In the genomic region with DNA sequence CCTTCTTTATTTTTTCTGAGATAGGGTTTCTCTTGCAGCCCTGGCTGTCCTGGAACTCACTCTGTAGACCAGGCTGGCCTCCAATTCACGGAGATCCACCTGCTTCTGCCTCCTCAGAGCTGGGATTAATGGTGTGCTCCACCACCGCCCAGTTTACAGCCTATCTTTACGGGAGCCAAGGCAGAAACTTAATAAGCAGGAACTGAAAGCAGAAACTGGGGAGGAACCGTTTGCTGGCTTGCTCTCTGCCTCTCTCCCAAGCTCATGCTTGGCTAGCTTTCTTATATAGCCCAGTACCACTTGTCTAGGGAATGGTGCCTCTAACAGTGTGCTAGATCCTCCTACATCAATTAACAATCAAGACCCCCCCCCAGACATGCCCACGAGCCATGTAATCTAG, we compare ENCODE assay signal across 10 mouse cellular contexts. TPM values are rescaled to one million over a fixed set of nuclear protein-coding genes. Genes with fewer than 3 reads are reported as not detected.
DNase-seq lines count a peak whose midpoint lies in the region; ATAC-seq lines count a peak whose summit lies in the region.
"Had no signal": no experiment of that assay in that cellular context is flagged by ENCODE, and none has a peak within 500 bp of the region (broad histone marks: within the 10 kb centered on the region; RNA-seq: fewer than 3 reads in every experiment).

No protein-coding gene starts in this region.

- H3K4me2 ChIP-seq in kidney, embryonic 16.5 days (replicated peaks; ENCODE audit: low read depth, low read length), result no peak overlapping the region; the same call in 1 of the 2 replicates
- peak overlapping the region; percentile 37 for H3K4me2 ChIP-seq in embryonic facial prominence, embryonic 15.5 days (replicated peaks)
- H3K4me2 ChIP-seq in intestine, embryonic 16.5 days (ENCODE audit: low read depth, low read length), result peak overlapping the region; percentile 44; the same call in 1 of the 2 replicates
- peak overlapping the region; percentile 46 for H3K4me2 ChIP-seq in midbrain, embryonic 16.5 days (ENCODE audit: low read length)

- 0 out of 2 replicates have a peak, but pooled peaks cover 4% of the 10 kb centered on the region for H3K4me1 ChIP-seq in kidney, embryonic 16.5 days (ENCODE audit: insufficient read depth, low read length)
- 0 out of 2 replicates have a peak, but pooled peaks cover 8% of the 10 kb centered on the region for H3K4me1 ChIP-seq in embryonic facial prominence, embryonic 15.5 days
- 0 out of 2 replicates have a peak, but pooled peaks cover 7% of the 10 kb centered on the region for H3K4me1 ChIP-seq in intestine, embryonic 16.5 days (ENCODE audit: control insufficient read depth, insufficient read depth, low read length)
- peaks cover 3% of the 10 kb centered on the region; the same call in 1 of the 2 replicates for H3K4me1 ChIP-seq in midbrain, embryonic 16.5 days (ENCODE audit: control insufficient read depth, insufficient read depth, low read length)

- WGBS in kidney, embryonic 16.5 days, result 40% methylated on average over 5 of the region's 5 CpGs
- 42% methylated on average over 5 of the region's 5 CpGs for WGBS in embryonic facial prominence, embryonic 15.5 days
- 49% methylated on average over 5 of the region's 5 CpGs for WGBS in intestine, embryonic 16.5 days
- WGBS in midbrain, embryonic 16.5 days, result 54% methylated on average over 5 of the region's 5 CpGs

- no peak for DNase-seq in kidney, postnatal 4 days
- DNase-seq in cerebellum, postnatal 10 days, result no peak
- no peak for DNase-seq in frontal cortex, postnatal 10 days (ENCODE audit: low spot score in 2 of 2)
- DNase-seq: gastrocnemius, postnatal 14 days; lung, postnatal 36 days had no signal

- H3K27ac ChIP-seq in kidney, embryonic 16.5 days (ENCODE audit: low read length), result no peak overlapping the region
- no peak overlapping the region for H3K27ac ChIP-seq in embryonic facial prominence, embryonic 15.5 days (replicated peaks)
- no peak overlapping the region for H3K27ac ChIP-seq in intestine, embryonic 16.5 days (ENCODE audit: low read length)
- H3K27ac ChIP-seq in midbrain, embryonic 16.5 days (ENCODE audit: low read length), result no peak overlapping the region

- H3K27me3 ChIP-seq in kidney, embryonic 16.5 days (ENCODE audit: insufficient read depth, low read length), result no peaks in the 10 kb centered on the region
- H3K27me3 ChIP-seq in embryonic facial prominence, embryonic 15.5 days, result no peaks in the 10 kb centered on the region
- no peaks in the 10 kb centered on the region for H3K27me3 ChIP-seq in intestine, embryonic 16.5 days (replicated peaks; ENCODE audit: control insufficient read depth, insufficient read depth, low read length)
- H3K27me3 ChIP-seq in midbrain, embryonic 16.5 days (ENCODE audit: control insufficient read depth, insufficient read depth, low read depth, low read length), result no peaks in the 10 kb centered on the region

- H3K36me3 ChIP-seq in kidney, embryonic 16.5 days (ENCODE audit: insufficient read depth, low read length), result no peaks in the 10 kb centered on the region
- 0 out of 2 replicates have a peak, but pooled peaks cover 5% of the 10 kb centered on the region for H3K36me3 ChIP-seq in embryonic facial prominence, embryonic 15.5 days
- H3K36me3 ChIP-seq in intestine, embryonic 16.5 days (ENCODE audit: control insufficient read depth, insufficient read depth, low read length), result no peaks in the 10 kb centered on the region
- no peaks in the 10 kb centered on the region for H3K36me3 ChIP-seq in midbrain, embryonic 16.5 days (ENCODE audit: control insufficient read depth, insufficient read depth, low read length)

- no peaks in the 10 kb centered on the region for H3K9me3 ChIP-seq in kidney, embryonic 16.5 days (ENCODE audit: low read length)
- no peaks in the 10 kb centered on the region for H3K9me3 ChIP-seq in embryonic facial prominence, embryonic 15.5 days (replicated peaks)
- H3K9me3 ChIP-seq in intestine, embryonic 16.5 days (ENCODE audit: control insufficient read depth, low read length), result no peaks in the 10 kb centered on the region
- no peaks in the 10 kb centered on the region for H3K9me3 ChIP-seq in midbrain, embryonic 16.5 days (replicated peaks; ENCODE audit: control insufficient read depth, low read length, poor library complexity, severe bottlenecking)

- H3K9ac ChIP-seq in kidney, embryonic 16.5 days (replicated peaks; ENCODE audit: low read length), result no peak overlapping the region; the same call in 1 of the 2 replicates
- H3K9ac ChIP-seq in embryonic facial prominence, embryonic 15.5 days, result no peak overlapping the region
- peak overlapping the region; percentile 54; the same call in 1 of the 2 replicates for H3K9ac ChIP-seq in intestine, embryonic 16.5 days (ENCODE audit: low read depth, low read length)
- no peak overlapping the region for H3K9ac ChIP-seq in midbrain, embryonic 16.5 days (ENCODE audit: low read depth, low read length)

- peak overlapping the region; percentile 24; the same call in 1 of the 2 replicates for H3K4me3 ChIP-seq in kidney, embryonic 16.5 days (ENCODE audit: low read length)
- H3K4me3 ChIP-seq in embryonic facial prominence, embryonic 15.5 days (replicated peaks), result no peak overlapping the region
- H3K4me3 ChIP-seq in intestine, embryonic 16.5 days (ENCODE audit: low read length), result no peak overlapping the region; the same call in 1 of the 2 replicates
- no peak overlapping the region for H3K4me3 ChIP-seq in midbrain, embryonic 16.5 days (ENCODE audit: low read depth, low read length)

- ATAC-seq in kidney, embryonic 16.5 days (ENCODE audit: low FRiP score, low TSS enrichment), result no peak
- no peak for ATAC-seq in embryonic facial prominence, embryonic 15.5 days (ENCODE audit: insufficient number of reproducible peaks, low FRiP score, low TSS enrichment, low read depth)
- ATAC-seq in intestine, embryonic 16.5 days, result no peak
- no peak for ATAC-seq in midbrain, embryonic 16.5 days
- ATAC-seq in erythroid progenitor cell, adult 5-6 weeks (replicated peaks; ENCODE audit: low FRiP score, poor library complexity, severe bottlenecking), result no peak

RNA-seq across cellular contexts. Expression of a gene that starts 6.6 kb away (rescaled TPM):
- polyA plus RNA-seq in kidney, embryonic 16.5 days (2015; fragmentation: Nextera tagmentation; extraction: Ambion mirVana), result 13.5 and 15.9 TPM in 2 replicates
- polyA plus RNA-seq in embryonic facial prominence, embryonic 15.5 days (2015; fragmentation: Nextera tagmentation; extraction: Ambion mirVana), result 8.2 and 9.5 TPM in 2 replicates
- 10.4 and 10.8 TPM in 2 replicates for polyA plus RNA-seq in intestine, embryonic 16.5 days (2015; fragmentation: Nextera tagmentation; extraction: Ambion mirVana)
- polyA plus RNA-seq in midbrain, embryonic 16.5 days (2015; fragmentation: Nextera tagmentation; extraction: Ambion mirVana), result 1.5 and 2.1 TPM in 2 replicates
- total RNA-seq in erythroid progenitor cell, adult 5-6 weeks (2015; ENCODE audit: low replicate concordance), result not detected in 2 replicates
- not detected in 2 replicates for total RNA-seq in erythroid progenitor cell, adult 5-6 weeks (2017; ENCODE audit: low replicate concordance)

RNA-seq across cellular contexts. Expression of a gene that starts 9.3 kb away (rescaled TPM):
- polyA plus RNA-seq in kidney, embryonic 16.5 days (2015; fragmentation: Nextera tagmentation; extraction: Ambion mirVana), result 41.6 and 42.6 TPM in 2 replicates
- 25.2 and 30.0 TPM in 2 replicates for polyA plus RNA-seq in embryonic facial prominence, embryonic 15.5 days (2015; fragmentation: Nextera tagmentation; extraction: Ambion mirVana)
- 79.0 and 86.2 TPM in 2 replicates for polyA plus RNA-seq in intestine, embryonic 16.5 days (2015; fragmentation: Nextera tagmentation; extraction: Ambion mirVana)
- 21.1 and 26.9 TPM in 2 replicates for polyA plus RNA-seq in midbrain, embryonic 16.5 days (2015; fragmentation: Nextera tagmentation; extraction: Ambion mirVana)
- 8.6 and 13.4 TPM in 2 replicates for total RNA-seq in erythroid progenitor cell, adult 5-6 weeks (2015; ENCODE audit: low replicate concordance)
- total RNA-seq in erythroid progenitor cell, adult 5-6 weeks (2017; ENCODE audit: low replicate concordance), result 2.3 and 4.0 TPM in 2 replicates

RNA-seq across cellular contexts. Expression of a gene that starts 26.9 kb away (rescaled TPM):
- polyA plus RNA-seq in kidney, embryonic 16.5 days (2015; fragmentation: Nextera tagmentation; extraction: Ambion mirVana), result 430 and 458 TPM in 2 replicates
- polyA plus RNA-seq in embryonic facial prominence, embryonic 15.5 days (2015; fragmentation: Nextera tagmentation; extraction: Ambion mirVana), result 351 and 370 TPM in 2 replicates
- polyA plus RNA-seq in intestine, embryonic 16.5 days (2015; fragmentation: Nextera tagmentation; extraction: Ambion mirVana), result 329 and 361 TPM in 2 replicates
- polyA plus RNA-seq in midbrain, embryonic 16.5 days (2015; fragmentation: Nextera tagmentation; extraction: Ambion mirVana), result 314 and 357 TPM in 2 replicates
- total RNA-seq in erythroid progenitor cell, adult 5-6 weeks (2015; ENCODE audit: low replicate concordance), result 56.2 and 60.5 TPM in 2 replicates
- 155 and 219 TPM in 2 replicates for total RNA-seq in erythroid progenitor cell, adult 5-6 weeks (2017; ENCODE audit: low replicate concordance)

RNA-seq across cellular contexts. Expression of a gene that starts 35.4 kb away (rescaled TPM):
- 42.5 and 44.1 TPM in 2 replicates for polyA plus RNA-seq in kidney, embryonic 16.5 days (2015; fragmentation: Nextera tagmentation; extraction: Ambion mirVana)
- polyA plus RNA-seq in embryonic facial prominence, embryonic 15.5 days (2015; fragmentation: Nextera tagmentation; extraction: Ambion mirVana), result 45.5 and 46.9 TPM in 2 replicates
- 19.7 and 21.9 TPM in 2 replicates for polyA plus RNA-seq in intestine, embryonic 16.5 days (2015; fragmentation: Nextera tagmentation; extraction: Ambion mirVana)
- 82.5 and 85.9 TPM in 2 replicates for polyA plus RNA-seq in midbrain, embryonic 16.5 days (2015; fragmentation: Nextera tagmentation; extraction: Ambion mirVana)
- 2.1 and 3.2 TPM in 2 replicates for total RNA-seq in erythroid progenitor cell, adult 5-6 weeks (2015; ENCODE audit: low replicate concordance)
- 0.26 TPM in 1 of 2 replicates, not detected in the other for total RNA-seq in erythroid progenitor cell, adult 5-6 weeks (2017; ENCODE audit: low replicate concordance)

RNA-seq across cellular contexts. Expression of a gene that starts 40.3 kb away (rescaled TPM):
- 5.6 and 8.0 TPM in 2 replicates for polyA plus RNA-seq in kidney, embryonic 16.5 days (2015; fragmentation: Nextera tagmentation; extraction: Ambion mirVana)
- 9.3 and 10.1 TPM in 2 replicates for polyA plus RNA-seq in embryonic facial prominence, embryonic 15.5 days (2015; fragmentation: Nextera tagmentation; extraction: Ambion mirVana)
- polyA plus RNA-seq in intestine, embryonic 16.5 days (2015; fragmentation: Nextera tagmentation; extraction: Ambion mirVana), result 3.3 and 3.7 TPM in 2 replicates
- 13.1 and 13.5 TPM in 2 replicates for polyA plus RNA-seq in midbrain, embryonic 16.5 days (2015; fragmentation: Nextera tagmentation; extraction: Ambion mirVana)
- total RNA-seq in erythroid progenitor cell, adult 5-6 weeks (2015; ENCODE audit: low replicate concordance), result 10.9 and 27.4 TPM in 2 replicates
- 6.7 and 11.7 TPM in 2 replicates for total RNA-seq in erythroid progenitor cell, adult 5-6 weeks (2017; ENCODE audit: low replicate concordance)
